8 mouse cellular contexts compared by ENCODE assay signal in the genomic region with DNA sequence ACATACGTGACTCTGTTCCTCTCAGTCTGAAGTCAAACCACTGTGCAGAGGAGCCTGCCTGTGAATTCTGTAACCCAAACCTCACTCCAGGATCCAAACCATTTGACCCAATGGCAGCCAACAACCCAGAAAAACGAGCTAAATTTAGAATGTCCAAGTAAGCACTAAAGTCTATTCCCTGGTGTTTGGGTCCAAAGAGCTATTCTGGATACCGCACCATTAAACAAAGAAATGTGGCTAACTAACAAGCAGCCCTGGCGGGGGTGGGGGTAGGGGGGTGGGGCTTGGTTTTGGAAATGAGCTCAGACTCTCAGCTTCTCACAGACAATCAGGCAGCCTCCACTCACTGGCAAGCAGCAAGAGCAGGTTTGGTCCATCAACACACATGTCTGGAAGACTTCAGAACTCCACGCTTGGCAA.
DNase-seq lines count a peak whose midpoint lies in the region; ATAC-seq lines count a peak whose summit lies in the region.

No protein-coding gene starts in this region.

- no peak overlapping the region for H3K27ac ChIP-seq in kidney, embryonic 14.5 days (ENCODE audit: low read depth, low read length)
- H3K27ac ChIP-seq in forebrain, embryonic 13.5 days = peak overlapping the region; percentile 41
- no peak overlapping the region for H3K27ac ChIP-seq in heart, embryonic 16.5 days (ENCODE audit: low read length)
- 0 out of 2 replicates have a peak overlapping the region, but pooled peaks have one; percentile 13 for H3K27ac ChIP-seq in liver, embryonic 13.5 days

- 53% methylated on average over 5 of the region's 5 CpGs for WGBS in kidney, embryonic 14.5 days
- WGBS in forebrain, embryonic 13.5 days = 26% methylated on average over 5 of the region's 5 CpGs
- WGBS in heart, embryonic 16.5 days = 38% methylated on average over 5 of the region's 5 CpGs
- WGBS in liver, embryonic 13.5 days (ENCODE audit: insufficient replicate concordance) = 56% methylated on average over 5 of the region's 5 CpGs

- H3K4me1 ChIP-seq in kidney, embryonic 14.5 days (ENCODE audit: control insufficient read depth, insufficient read depth, low read length) = peaks cover 4% of the 10 kb centered on the region; the same call in 1 of the 2 replicates
- peaks cover 33% of the 10 kb centered on the region for H3K4me1 ChIP-seq in forebrain, embryonic 13.5 days
- peaks cover 15% of the 10 kb centered on the region for H3K4me1 ChIP-seq in heart, embryonic 16.5 days (ENCODE audit: control insufficient read depth, insufficient read depth, low read length)
- 0 out of 2 replicates have a peak, but pooled peaks cover 4% of the 10 kb centered on the region for H3K4me1 ChIP-seq in liver, embryonic 13.5 days (replicated peaks)

- H3K27me3 ChIP-seq in kidney, embryonic 14.5 days (ENCODE audit: control insufficient read depth, insufficient read depth, low read length) = no peaks in the 10 kb centered on the region
- no peaks in the 10 kb centered on the region for H3K27me3 ChIP-seq in forebrain, embryonic 13.5 days
- no peaks in the 10 kb centered on the region for H3K27me3 ChIP-seq in heart, embryonic 16.5 days (ENCODE audit: control insufficient read depth, insufficient read depth, low read length)
- H3K27me3 ChIP-seq in liver, embryonic 13.5 days = no peaks in the 10 kb centered on the region

- H3K9me3 ChIP-seq in kidney, embryonic 14.5 days (ENCODE audit: control insufficient read depth, low read length) = no peaks in the 10 kb centered on the region
- no peaks in the 10 kb centered on the region for H3K9me3 ChIP-seq in forebrain, embryonic 13.5 days (replicated peaks)
- H3K9me3 ChIP-seq in heart, embryonic 16.5 days (replicated peaks; ENCODE audit: control insufficient read depth, low read length) = no peaks in the 10 kb centered on the region
- no peaks in the 10 kb centered on the region for H3K9me3 ChIP-seq in liver, embryonic 13.5 days (replicated peaks)

- no peak overlapping the region for H3K4me3 ChIP-seq in kidney, embryonic 14.5 days (ENCODE audit: low read length)
- no peak overlapping the region for H3K4me3 ChIP-seq in forebrain, embryonic 13.5 days
- H3K4me3 ChIP-seq in heart, embryonic 16.5 days (ENCODE audit: low read length) = no peak overlapping the region
- H3K4me3 ChIP-seq in liver, embryonic 13.5 days (replicated peaks) = no peak overlapping the region

- H3K36me3 ChIP-seq in kidney, embryonic 14.5 days (ENCODE audit: control insufficient read depth, insufficient read depth, low read length) = no peaks in the 10 kb centered on the region
- no peaks in the 10 kb centered on the region for H3K36me3 ChIP-seq in forebrain, embryonic 13.5 days (ENCODE audit: poor library complexity, severe bottlenecking)
- no peaks in the 10 kb centered on the region for H3K36me3 ChIP-seq in heart, embryonic 16.5 days (ENCODE audit: control insufficient read depth, insufficient read depth)
- no peaks in the 10 kb centered on the region for H3K36me3 ChIP-seq in liver, embryonic 13.5 days

- H3K9ac ChIP-seq in kidney, embryonic 14.5 days (ENCODE audit: low read depth, low read length) = no peak overlapping the region
- no peak overlapping the region for H3K9ac ChIP-seq in forebrain, embryonic 13.5 days
- H3K9ac ChIP-seq in heart, embryonic 16.5 days (ENCODE audit: low read length) = no peak overlapping the region
- no peak overlapping the region for H3K9ac ChIP-seq in liver, embryonic 13.5 days

- H3K4me2 ChIP-seq in kidney, embryonic 14.5 days (replicated peaks; ENCODE audit: low read depth, low read length) = no peak overlapping the region
- no peak overlapping the region for H3K4me2 ChIP-seq in forebrain, embryonic 13.5 days
- H3K4me2 ChIP-seq in heart, embryonic 16.5 days (ENCODE audit: low read depth, low read length) = no peak overlapping the region
- no peak overlapping the region for H3K4me2 ChIP-seq in liver, embryonic 13.5 days

- peak; percentile 66 for DNase-seq in kidney, adult 11 months
- DNase-seq in liver, embryonic 13.5 days = no peak
- DNase-seq in spleen, adult 12 weeks (ENCODE audit: low spot score) = no peak

- ATAC-seq in kidney, embryonic 14.5 days (ENCODE audit: low FRiP score, low TSS enrichment) = no peak
- peak; percentile 81 for ATAC-seq in forebrain, embryonic 13.5 days
- peak; percentile 52 for ATAC-seq in heart, embryonic 16.5 days (replicated peaks; ENCODE audit: extremely low read depth, insufficient read depth, low FRiP score)
- peak; percentile 63 for ATAC-seq in liver, embryonic 13.5 days (ENCODE audit: low read depth)
- ATAC-seq in megakaryocyte, adult 5-6 weeks (ENCODE audit: poor library complexity, severe bottlenecking) = no peak
- no peak for ATAC-seq in monocyte, adult 5-6 weeks (replicated peaks; ENCODE audit: insufficient number of reproducible peaks, low FRiP score, low TSS enrichment, poor library complexity, severe bottlenecking)

Comparison
In these comparisons a context has a peak if more than half of its experiments do, and no peak if none do; other contexts are left out.
1. ATAC-seq: peak in forebrain, embryonic 13.5 days (single experiment), heart, embryonic 16.5 days (single experiment) and liver, embryonic 13.5 days (single experiment); none in kidney, embryonic 14.5 days (single experiment), megakaryocyte, adult 5-6 weeks (single experiment) and monocyte, adult 5-6 weeks (single experiment).
2. H3K27ac ChIP-seq: peak in forebrain, embryonic 13.5 days (single experiment) and liver, embryonic 13.5 days (single experiment); none in kidney, embryonic 14.5 days (single experiment) and heart, embryonic 16.5 days (single experiment).